Mouse (Mus musculus) lung, adult 2 months (tissue): ENCODE data around the gene Cbarp. TPM values are rescaled to one million over a fixed set of nuclear protein-coding genes. Genes with fewer than 3 reads are reported as not detected.

Experiments used
- DNase-seq: peaks from one replicate; pipeline ENCODE4 v3.0.0; 2022
- H3K4me1 ChIP-seq: fragments of 200-500 bp; 2 replicates; pipeline ENCODE4 v1.6.1; 2011; ENCODE audit warnings: low read length; ENCODE audit not compliant: control insufficient read depth, insufficient read depth
- H3K4me3 ChIP-seq: fragments of 200-500 bp; replicated peaks from 2 replicates; pipeline ENCODE3; 2011; ENCODE audit warnings: low read depth, mild to moderate bottlenecking, control low read depth, low read length; ENCODE audit errors: extremely low read depth
- CTCF ChIP-seq: fragments of 200-500 bp; IDR thresholded peaks from 2 replicates; pipeline ENCODE4 v1.5.1; 2011; ENCODE audit warnings: mild to moderate bottlenecking, low read length, control low read depth; ENCODE audit not compliant: insufficient read depth
- POLR2A ChIP-seq: fragments of 200-500 bp; IDR thresholded peaks from 2 replicates; pipeline ENCODE4 v1.6.1; 2011; ENCODE audit warnings: low read depth, mild to moderate bottlenecking, control low read depth, low read length, borderline replicate concordance; ENCODE audit errors: extremely low read depth
- WGBS: fragments of 180-500 bp; shearing (Covaris S2); methylation state at CpG from one replicate; pipeline ENCODE4 v1.1.7; 2018; 5-methylcytosine and 5-hydroxymethylcytosine counted together
- polyA plus RNA-seq: library from polyadenylated mRNA; depleted of rRNA; stranded (reverse); fragments of >200 nt; gene quantifications from 2 replicates; pipeline ENCODE4 v1.2.3, GENCODE M21; 2012

Gene Cbarp
- polyA plus RNA-seq, 1 experiment: 29.9 TPM

DNA sequence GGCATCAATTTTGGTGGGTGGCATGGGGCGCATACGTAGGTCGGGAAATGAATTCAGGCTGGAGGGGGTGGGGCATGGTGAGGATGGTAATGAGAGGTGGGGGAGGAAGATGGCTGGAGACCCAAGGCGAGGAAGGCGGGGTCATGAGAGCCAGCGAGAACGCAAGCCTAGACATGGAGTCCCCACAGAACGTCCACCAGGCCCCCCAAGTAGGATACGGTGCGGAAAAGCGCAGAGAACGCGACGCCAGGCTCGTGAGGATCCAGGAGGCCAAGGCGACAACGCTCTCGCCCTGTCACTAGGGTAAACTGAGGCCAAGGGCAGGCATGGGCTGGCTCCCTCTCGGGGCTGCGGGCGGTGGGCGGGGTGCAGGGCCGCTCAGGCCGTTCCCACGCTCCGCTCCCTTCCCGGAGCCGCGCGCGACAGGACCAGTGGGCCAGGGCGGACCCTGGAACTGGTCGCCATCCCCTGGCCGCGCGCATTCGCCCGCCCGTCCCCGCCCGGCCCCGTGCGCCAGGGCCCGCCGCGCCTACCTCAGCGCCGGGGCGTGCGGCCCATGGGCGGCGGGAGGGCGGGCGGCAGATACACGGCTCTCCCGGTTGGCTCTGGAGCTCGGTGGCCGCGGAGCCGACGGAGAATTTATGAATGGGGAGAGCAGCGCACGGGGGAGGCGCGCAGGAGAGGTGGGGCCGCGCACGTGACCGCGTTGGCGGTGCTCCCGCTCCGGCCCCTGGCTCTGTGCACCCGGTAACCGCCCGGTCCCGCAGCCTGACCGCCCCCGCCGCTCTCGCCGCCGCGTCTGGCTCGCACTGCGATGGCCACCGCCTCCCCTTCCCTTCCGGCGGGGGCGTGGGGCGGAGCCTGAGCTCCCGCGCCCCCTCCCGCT is 1.8 kb downstream of the Cbarp start, which contains the start of gene Atp5d:
Gene Atp5d (plus strand): TSS at position 80 of the 886 bp plus-strand sequence.
- WGBS: under 1% methylated on average over 79 of the region's 94 CpGs
- Histone ChIP-seq H3K4me3 (peak within 1 kb of the TSS; percentile 64), H3K4me1 (peaks cover 9% of the 10 kb centered on the region)
- TF ChIP-seq CTCF: no peak
- 0 out of 2 replicates have a peak, but pooled peaks have one; percentile 17 for TF ChIP-seq POLR2A
- DNase-seq: peak; percentile 69

DNA sequence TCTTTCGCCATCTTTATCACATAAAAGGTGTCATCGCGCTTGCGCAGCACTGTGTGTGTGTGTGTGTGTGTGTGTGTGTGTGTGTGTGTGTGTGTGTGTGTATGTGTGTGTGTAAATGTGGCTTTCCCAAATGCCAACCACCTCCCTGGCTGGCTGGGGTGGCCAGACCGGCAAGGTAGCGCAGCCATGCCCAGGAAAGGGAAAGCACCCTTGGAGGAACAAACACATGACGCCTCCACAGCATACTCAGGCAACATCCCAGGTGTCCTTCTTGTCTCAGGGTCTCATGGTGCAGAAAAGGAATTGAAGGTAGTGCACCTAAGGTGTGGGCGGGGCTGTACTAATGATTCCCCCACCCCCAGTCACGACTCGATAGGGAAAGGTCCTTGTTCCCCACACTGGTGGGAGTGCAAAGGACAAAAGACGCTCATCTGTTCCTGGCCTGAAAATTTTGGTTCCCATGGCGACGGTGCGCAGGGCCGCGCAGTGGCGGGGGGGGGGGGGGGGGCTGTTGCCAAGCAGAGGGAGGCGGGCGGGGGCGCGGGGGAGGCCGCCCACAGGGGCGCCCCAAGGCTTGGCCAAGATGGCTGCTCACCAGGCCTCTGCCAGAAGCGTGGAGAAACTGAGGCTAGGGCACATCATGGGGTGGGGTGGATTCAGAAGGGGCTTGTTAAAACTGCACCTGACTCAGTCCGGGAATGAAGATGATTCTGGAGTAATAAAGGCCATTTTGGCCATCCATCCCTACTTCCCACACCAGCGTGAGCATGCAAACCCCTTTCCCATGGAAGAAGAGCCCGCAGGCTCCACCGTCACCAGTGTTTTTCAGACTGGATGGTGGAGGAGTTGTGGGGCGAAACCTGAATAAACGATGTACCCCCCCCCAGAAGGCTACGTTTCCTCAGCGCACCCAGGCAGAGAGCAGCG is 2.7 kb downstream of the Cbarp start:
- peak overlapping the region; percentile 26 for H3K4me3 ChIP-seq
- H3K4me1 ChIP-seq: peaks cover 7% of the 10 kb centered on the region
- no peak for DNase-seq
- TF ChIP-seq POLR2A (no peak), CTCF (no peak)
- WGBS: 9% methylated on average over 32 of the region's 33 CpGs

DNA sequence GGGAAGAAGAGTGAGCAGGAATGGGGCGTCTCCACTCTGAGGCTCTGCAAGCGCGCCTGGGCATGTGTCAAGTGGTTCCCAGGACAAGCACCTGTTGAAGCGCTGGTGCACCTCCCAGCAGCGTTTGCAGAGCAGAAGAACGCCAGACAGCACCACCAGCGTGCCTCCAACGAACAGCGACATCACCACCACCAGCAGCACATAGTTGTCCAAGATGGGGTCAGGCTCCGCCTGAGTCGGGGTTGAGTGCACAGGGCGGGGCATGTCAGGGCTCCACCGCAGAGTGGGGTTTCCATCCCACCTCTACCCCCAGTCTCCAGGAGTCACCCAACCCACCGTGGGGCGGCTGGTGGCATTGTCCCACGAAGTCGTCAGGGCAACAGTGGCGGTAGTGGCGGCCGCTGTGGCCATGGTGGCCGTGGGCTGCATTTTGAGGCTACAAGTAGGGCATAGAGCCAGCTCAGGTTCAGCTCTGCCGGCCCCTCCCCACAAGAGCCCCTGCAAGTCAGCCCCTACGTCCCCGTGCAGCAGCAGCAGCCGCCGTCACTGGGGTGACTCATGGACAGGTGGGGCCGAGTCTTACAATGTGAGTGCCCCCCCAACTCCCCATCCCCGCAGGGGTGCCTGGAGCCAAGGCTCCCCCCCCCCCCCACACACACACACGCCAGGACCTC is 3.5 kb downstream of the Cbarp start:
- DNase-seq: peak; percentile 51
- Histone ChIP-seq H3K4me1 (peaks cover 4% of the 10 kb centered on the region; the same call in 1 of the 2 replicates), H3K4me3 (peak overlapping the region; percentile 16)
- 14% methylated on average over 29 of the region's 29 CpGs for WGBS
- TF ChIP-seq CTCF (no peak), POLR2A (peak; percentile 34; the same call in 1 of the 2 replicates)

DNA sequence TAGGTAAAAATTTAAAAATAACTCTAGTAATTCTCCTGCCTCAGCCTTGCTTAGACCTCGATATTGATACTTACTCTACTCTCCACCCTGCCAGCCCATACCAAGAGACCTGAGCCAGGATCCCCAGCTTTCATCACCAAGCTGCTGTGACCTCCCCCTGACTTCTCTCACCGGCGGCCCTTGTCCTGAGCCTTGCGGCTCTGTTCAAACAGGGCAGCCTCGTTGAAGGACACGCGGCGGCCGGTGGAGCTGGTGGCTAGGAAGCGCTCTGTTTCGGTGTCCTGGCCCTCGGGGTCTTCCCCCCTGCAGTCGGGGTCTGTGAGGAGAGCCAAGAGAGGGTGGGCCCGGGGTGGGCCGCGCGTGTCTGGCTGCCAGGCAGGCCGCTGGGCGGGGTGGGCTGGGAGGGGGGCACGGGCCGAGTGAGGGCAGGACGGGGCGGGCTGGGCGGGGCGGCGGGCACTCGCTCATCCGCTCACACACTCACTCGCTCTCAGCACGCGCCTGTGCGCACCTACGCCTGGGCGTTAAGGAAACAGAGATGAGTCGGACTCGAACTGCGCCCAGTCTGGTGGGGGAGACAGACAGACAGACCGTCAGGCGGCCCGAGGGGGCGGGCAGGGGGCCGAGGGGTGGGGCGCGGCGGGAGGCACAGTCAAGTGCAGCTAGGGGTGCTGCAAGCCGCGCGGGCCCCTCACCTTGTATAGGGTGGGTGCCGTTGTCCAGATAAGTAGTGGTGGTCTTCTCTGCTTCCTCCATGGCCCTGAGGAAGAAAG is 4.3 kb downstream of the Cbarp start:
- DNase-seq: no peak
- 34% methylated on average over 47 of the region's 49 CpGs for WGBS
- no peak for TF ChIP-seq POLR2A
- no peak for TF ChIP-seq CTCF
- peaks cover 4% of the 10 kb centered on the region; the same call in 1 of the 2 replicates for H3K4me1 ChIP-seq
- peak overlapping the region; percentile 16 for H3K4me3 ChIP-seq

DNA sequence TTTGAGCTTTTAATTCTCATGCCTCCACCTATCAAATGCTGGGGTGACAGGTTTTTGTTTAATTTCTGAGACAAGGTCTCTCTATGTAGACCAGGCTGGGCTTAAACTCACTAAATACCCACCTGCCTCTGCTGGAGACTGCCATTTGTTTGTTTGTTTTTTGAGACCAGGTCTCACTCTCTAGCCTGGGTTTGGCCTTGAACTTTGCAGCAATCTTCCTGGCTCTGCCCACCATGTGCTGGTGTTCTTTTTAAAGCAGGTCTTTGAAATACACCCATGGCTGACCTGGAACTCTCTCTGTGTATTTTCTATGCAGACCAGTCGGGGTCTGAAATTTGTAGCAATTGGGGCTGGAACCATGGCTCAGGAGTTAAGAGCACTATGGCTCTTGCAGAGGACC is 5.0 kb downstream of the Cbarp start:
- H3K4me3 ChIP-seq: no peak overlapping the region
- TF ChIP-seq POLR2A: no peak
- no peak for TF ChIP-seq CTCF
- no peak for DNase-seq
- WGBS: 100% methylated on average over 1 of the region's 1 CpGs
- peaks cover 4% of the 10 kb centered on the region; the same call in 1 of the 2 replicates for H3K4me1 ChIP-seq

DNA sequence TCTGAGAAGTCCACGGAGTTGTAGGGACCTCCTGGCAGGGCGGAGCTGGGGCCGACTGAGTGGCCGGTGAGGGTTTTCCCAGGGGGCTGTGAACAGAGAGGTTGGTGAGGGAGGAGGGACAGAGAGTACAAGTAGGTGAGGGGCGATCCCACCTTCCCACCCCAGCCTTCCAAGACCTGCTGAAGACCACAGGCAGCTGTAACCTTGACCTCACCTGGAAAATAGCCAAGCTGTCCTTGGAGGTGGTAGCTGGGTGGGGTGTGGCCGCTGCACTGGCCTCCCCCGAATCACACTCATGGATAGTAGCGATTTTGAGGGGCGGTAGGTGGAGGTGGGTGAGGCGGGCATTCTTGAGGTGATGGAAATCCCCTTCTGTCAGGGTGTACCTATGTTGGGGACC is 5.5 kb downstream of the Cbarp start:
- Histone ChIP-seq H3K4me3 (no peak overlapping the region), H3K4me1 (peaks cover 4% of the 10 kb centered on the region; the same call in 1 of the 2 replicates)
- no peak for DNase-seq
- WGBS: 82% methylated on average over 10 of the region's 10 CpGs
- no peak for TF ChIP-seq POLR2A
- no peak for TF ChIP-seq CTCF

DNA sequence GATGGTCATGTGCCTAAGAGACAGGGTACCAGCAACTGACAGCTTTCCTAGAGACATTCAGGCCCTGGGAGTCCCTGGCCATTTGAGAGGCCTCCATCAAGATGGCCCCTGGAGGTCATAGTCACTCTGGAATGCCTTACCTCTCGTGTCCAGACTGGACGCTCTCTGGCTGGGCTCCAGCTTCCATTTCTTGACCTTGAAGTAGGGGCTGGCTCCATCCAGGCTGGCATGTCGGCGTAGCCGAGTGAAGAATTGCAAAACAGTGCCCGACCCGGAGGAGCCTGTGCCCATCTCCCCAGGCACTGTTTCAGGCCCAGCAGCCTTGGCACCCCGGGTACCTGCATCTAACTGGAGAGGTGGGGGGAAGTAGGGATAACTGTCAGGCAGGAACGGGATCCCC is 6.2 kb downstream of the Cbarp start:
- no peak for DNase-seq
- peaks cover 4% of the 10 kb centered on the region; the same call in 1 of the 2 replicates for H3K4me1 ChIP-seq
- 61% methylated on average over 9 of the region's 9 CpGs for WGBS
- TF ChIP-seq CTCF: no peak
- no peak for TF ChIP-seq POLR2A
- no peak overlapping the region for H3K4me3 ChIP-seq

DNA sequence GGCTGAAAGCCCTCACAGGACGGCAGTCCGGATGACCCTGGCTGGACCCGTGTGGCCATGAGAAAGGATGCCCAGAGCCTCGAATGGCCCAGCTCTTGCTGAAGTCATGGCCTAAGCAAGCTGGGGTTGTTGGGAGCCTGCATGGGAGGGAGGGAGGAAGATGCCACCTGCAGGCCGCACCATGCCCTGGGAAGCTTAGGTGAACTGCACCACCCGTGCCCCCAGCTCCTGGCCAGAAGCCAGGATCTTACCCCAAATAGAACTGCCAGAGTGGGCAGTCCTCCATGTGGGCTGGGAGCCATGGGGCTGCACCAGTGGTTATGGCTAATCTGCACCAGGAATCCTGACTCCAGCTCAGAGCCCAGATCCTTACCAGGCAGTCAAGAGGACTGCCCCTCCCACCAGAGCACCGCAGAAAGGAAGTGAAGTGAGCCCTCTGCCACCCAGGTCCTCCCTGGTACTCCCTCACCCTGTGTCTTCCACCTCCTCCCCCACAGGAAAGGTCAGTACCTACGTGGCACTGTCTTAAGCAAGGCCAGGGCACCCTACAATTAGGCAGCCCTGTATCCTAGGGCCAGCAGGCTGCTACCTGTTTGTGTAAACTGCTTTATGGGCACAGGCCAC is 7.3 kb downstream of the Cbarp start:
- no peak for DNase-seq
- Histone ChIP-seq H3K4me3 (no peak overlapping the region), H3K4me1 (peaks cover under 1% of the 10 kb centered on the region; the same call in 1 of the 2 replicates)
- TF ChIP-seq CTCF (no peak), POLR2A (no peak)
- whole genome bisulfite sequencing: 38% methylated on average over 8 of the region's 8 CpGs
